Mouse (Mus musculus) gastrocnemius, adult 2 months (tissue): ENCODE data around the gene Gm13306. TPM values are rescaled to one million over a fixed set of nuclear protein-coding genes. Genes with fewer than 3 reads are reported as not detected.
"Not testable (repeated sequence)": the region's sequence is repeated elsewhere in the genome, so short reads cannot be mapped to it uniquely, and the experiment has no call there.

ENCODE experiments used
- DNase-seq: peaks from one replicate; pipeline ENCODE4 v3.0.0; 2022
- H3K27ac ChIP-seq: fragments of 200-600 bp; 2 replicates; pipeline ENCODE4 v1.8.1; 2022; ENCODE audit warnings: mild to moderate bottlenecking
- H3K4me3 ChIP-seq: fragments of 200-600 bp; 2 replicates; pipeline ENCODE4 v1.8.1; 2022; ENCODE audit warnings: mild to moderate bottlenecking, moderate library complexity
- intact Hi-C: fragments of 180-260 bp; cut with DNase I; formaldehyde crosslinking; loops from one replicate; pipeline ENCODE4 v1.15.1; 2025
- long read RNA-seq, 2 experiments: library from polyadenylated mRNA; stranded (forward); transcript quantifications; one replicate each; pipeline ENCODE4 v2.0.0; 2021
- total RNA-seq, 2 experiments: library from RNA; stranded (reverse); gene quantifications; 2 replicates each; pipeline ENCODE4 v1.2.3; 2021

Gm13306 gene
- total RNA-seq = not detected
- long read RNA-seq, experiment 1 = 0 reads
- long read RNA-seq, experiment 2, partial matches to known transcripts = 0 of 2 reads
- long read RNA-seq, experiment 2, other reads (novel, unspliced or antisense) = 0 of 2 reads

- H3K27ac ChIP-seq, H3K4me3 ChIP-seq, DNase-seq, intact Hi-C loops: not testable (repeated sequence)
These were observed at the start of gene Gm13306 for GRCm38 (mm10) chr4:42153136-42153535. Gene Gm13306, plus strand, starts transcription at chr4:42153436.

DNA sequence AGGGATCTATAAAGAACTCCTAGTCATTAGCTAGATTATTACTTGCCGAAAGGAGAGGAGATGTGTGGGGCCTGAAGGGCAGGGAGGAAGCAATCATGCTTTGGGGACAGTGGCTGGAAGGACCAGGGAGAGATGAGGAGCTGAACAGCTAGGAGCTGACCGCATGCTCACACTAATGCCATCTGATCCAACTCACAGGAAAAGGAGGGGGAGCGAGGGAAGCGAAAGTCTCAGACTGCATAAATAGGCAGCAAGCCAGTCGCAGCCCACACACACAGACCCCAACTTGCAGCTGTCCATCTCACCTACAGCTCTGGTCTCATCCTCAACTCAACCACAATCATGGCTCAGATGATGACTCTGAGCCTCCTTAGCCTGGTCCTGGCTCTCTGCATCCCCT lies 38.7 kb upstream of the Gm13306 start, which contains the start of gene Gm13304:
Gm13304 (plus strand) TSS at position 301 of the 400 bp plus-strand sequence.
- intact Hi-C loops, H3K4me3 ChIP-seq, H3K27ac ChIP-seq, DNase-seq: not testable (repeated sequence)

DNA sequence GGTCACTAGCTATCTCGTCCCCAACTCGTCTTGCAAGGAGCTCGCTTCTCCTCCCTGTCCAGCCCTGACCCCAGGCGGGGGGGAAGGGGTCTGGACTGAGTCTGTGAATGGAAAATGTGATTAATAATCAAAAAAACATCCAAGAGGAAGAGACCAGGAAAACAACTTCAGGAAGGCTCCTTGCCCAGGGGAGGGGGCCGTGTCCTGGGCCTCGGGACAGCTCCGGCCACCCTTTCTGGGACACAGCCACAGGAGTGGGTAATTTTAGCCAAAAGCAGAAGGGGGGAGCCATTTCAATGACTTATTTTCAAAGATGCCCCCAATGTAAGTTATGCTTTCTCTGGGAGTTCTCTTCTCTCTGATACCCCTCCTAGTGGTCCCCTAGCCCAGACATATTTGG lies 15.3 kb downstream of the Gm13306 start, which contains the start of gene Gm13305:
Gm13305 (minus strand) TSS at position 101 of the 400 bp plus-strand sequence.
- H3K27ac ChIP-seq, DNase-seq, intact Hi-C loops, H3K4me3 ChIP-seq: not testable (repeated sequence)

DNA sequence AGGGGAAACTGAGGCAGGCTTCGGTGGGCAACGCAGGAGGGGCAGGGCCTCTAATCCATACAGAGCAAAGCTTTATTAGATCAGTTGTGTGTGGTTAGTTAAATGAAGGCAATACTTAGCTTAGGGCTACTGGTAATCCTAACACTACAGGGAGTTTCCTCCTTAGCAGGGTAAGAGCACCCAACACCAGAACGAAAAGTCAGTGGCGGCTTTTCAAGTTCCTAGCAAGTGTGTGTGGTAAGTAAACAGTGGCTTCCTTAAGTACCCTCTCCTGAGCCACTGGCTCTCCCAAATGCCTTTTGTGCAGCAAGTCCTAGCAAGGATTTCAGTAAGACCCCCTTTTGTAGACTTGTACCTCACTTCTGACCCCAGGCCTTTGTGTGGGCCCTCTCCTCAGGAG lies 25.0 kb downstream of the Gm13306 start:
- H3K4me3 ChIP-seq, intact Hi-C loops, DNase-seq, H3K27ac ChIP-seq: not testable (repeated sequence)

DNA sequence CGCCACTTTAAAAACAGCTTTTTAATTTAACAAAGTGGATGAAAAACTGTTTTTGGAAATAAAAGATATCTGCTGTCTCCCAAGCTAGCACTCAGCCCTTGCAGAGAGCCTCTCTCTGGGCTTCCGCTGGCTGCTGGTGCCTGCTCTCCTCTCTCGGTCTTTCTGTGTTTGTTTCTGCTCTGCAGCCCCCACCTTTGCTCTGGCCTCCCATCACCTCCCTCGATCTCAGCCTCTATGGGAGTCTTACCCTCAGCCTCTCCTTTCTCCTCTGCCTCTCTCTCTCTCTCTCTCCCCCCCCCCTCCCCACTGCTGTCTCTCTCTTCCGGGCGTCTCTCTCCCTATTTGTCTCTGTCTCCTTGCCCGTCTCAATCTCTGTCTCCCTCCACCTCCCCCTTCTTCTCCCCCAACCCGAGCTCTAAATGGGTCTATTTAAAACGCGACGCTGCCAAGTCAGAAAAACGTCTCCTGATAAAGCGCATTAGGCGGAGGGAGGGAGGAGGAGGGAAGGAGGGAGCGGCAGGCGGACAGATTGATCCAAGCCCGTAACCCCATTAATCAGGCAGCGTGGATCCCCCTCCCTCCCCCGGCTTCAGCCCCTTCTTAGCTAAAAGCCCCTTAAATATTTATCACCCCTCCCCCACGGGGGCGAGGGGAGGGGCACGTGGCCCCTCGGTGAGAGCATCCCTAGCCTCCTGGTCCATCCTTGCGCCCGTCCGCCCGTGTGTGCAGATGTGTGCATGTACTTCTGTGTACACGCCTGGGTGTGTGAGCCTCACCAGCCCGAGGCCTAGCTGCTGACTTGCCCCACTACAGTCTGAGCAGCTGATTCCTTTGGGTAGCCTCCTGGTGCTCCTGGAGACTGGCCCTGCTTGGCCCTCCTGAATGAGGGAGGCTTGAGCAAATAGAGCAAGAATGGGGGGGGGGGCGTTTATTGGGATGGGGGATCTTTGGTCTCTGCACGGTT lies 30.3 kb downstream of the Gm13306 start:
- intact Hi-C loops, DNase-seq, H3K4me3 ChIP-seq, H3K27ac ChIP-seq: not testable (repeated sequence)

DNA sequence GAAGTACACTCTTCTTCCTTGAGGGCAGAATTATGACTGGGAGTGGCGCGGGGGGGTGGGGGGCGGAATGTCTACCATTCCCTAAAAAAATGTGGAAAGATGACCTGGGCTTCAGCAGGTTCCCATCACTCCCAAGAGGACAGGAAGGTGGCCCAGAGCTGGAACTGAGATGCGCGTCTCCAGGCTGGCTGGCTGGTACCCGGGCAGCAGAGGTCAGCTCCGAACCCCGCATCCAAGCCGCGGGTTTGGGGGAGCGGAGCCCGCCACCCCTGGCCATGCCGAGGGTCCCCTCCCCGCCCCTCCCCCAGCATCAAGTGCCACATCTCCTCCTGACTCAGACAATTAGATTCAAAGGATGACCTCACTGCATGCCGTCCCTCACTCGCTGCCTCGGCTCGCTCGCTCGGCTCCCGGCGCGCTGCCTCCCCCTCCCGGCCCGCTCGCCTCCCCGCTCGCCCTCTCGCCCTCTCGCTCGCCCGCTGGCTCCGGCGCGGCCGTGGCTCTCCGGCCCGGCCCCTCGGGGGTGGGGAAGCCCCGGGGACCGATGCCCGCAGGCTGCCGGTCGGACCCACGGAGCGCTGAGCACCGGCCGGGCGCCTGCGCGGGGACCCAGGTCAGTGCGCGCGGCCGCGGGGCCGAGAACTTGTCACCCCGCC lies 31.2 kb downstream of the Gm13306 start:
- H3K27ac ChIP-seq, H3K4me3 ChIP-seq, DNase-seq, intact Hi-C loops: not testable (repeated sequence)

GRCm38 (mm10) chr4:42184980-42185372 lies 31.7 kb downstream of the Gm13306 start:
- DNase-seq, H3K4me3 ChIP-seq, H3K27ac ChIP-seq, intact Hi-C loops: not testable (repeated sequence)

Other genes with a start within 250 kb of the Gm13306 start
- not detected for gene Gm21541, start 249.8 kb upstream of the Gm13306 start, total RNA-seq
- 1 to 10 TPM in 1 of 2 experiments, not detected in 1; 1.4 TPM for gene Gm20878, start 211.9 kb upstream of the Gm13306 start, total RNA-seq
- under 1 TPM in 1 of 2 experiments, not detected in 1; 0.08 TPM for gene Fam205a4, start 187.4 kb upstream of the Gm13306 start, total RNA-seq
- gene Gm21093, start 118.7 kb upstream of the Gm13306 start, total RNA-seq = not detected
- not detected for gene Gm3893, start 62.2 kb upstream of the Gm13306 start, total RNA-seq
- gene Gm13304, start 38.6 kb upstream of the Gm13306 start, total RNA-seq = 10 to 100 TPM; 10.7 to 11.2 TPM
- 1 to 10 TPM in 1 of 2 experiments, not detected in 1; 2.6 TPM for gene Gm13305, start 15.2 kb downstream of the Gm13306 start, total RNA-seq
- 1 to 10 TPM in 1 of 2 experiments, under 1 TPM in 1; 0.89 to 2.3 TPM for gene Gm10600, start 87.2 kb downstream of the Gm13306 start, total RNA-seq
- gene Ccl21b, start 102.3 kb downstream of the Gm13306 start, total RNA-seq = not detected
- not detected for gene Gm21953, start 140.8 kb downstream of the Gm13306 start, total RNA-seq
- gene Fam205a3, start 164.9 kb downstream of the Gm13306 start, total RNA-seq = not detected